Mouse (Mus musculus) hindbrain, embryonic 11.5 days (tissue): ENCODE results near the gene Kat2a. TPM values are rescaled to one million over a fixed set of nuclear protein-coding genes. Genes with fewer than 3 reads are reported as not detected.

ENCODE experiments used
- ATAC-seq: fragments of 200-750 bp; cut with Nextera tagmentation; 2 replicates; pipeline ENCODE4 v1.8.0; 2017; ENCODE audit warnings: mild to moderate bottlenecking, moderate TSS enrichment, moderate library complexity; ENCODE audit not compliant: low FRiP score
- DNase-seq: peaks from one replicate; pipeline ENCODE4 v3.0.0-alpha.2; 2015; ENCODE audit warnings: low spot score
- H3K27ac ChIP-seq: fragments of 300-500 bp; sonication (generic); 2 replicates; pipeline ENCODE4 v1.5.1; 2014; ENCODE audit warnings: mild to moderate bottlenecking, low read depth, low read length
- H3K27me3 ChIP-seq: fragments of 300-500 bp; sonication (generic); 2 replicates; pipeline ENCODE4 v1.6.1; 2014; ENCODE audit warnings: mild to moderate bottlenecking, low read length, moderate library complexity, mixed read lengths; ENCODE audit not compliant: control insufficient read depth, insufficient read depth
- H3K36me3 ChIP-seq: fragments of 300-500 bp; sonication (generic); 2 replicates; pipeline ENCODE4 v1.6.1; 2014; ENCODE audit warnings: mild to moderate bottlenecking, low read length, moderate library complexity, mixed read lengths; ENCODE audit not compliant: control insufficient read depth, insufficient read depth
- H3K4me1 ChIP-seq: fragments of 300-500 bp; sonication (generic); replicated peaks from 2 replicates; pipeline ENCODE4 v1.6.1; 2014; ENCODE audit warnings: low read length, mixed read lengths; ENCODE audit not compliant: control insufficient read depth, insufficient read depth
- H3K4me2 ChIP-seq: fragments of 300-500 bp; sonication (generic); replicated peaks from 2 replicates; pipeline ENCODE4 v1.6.1; 2014; ENCODE audit warnings: mild to moderate bottlenecking, low read depth, low read length
- H3K4me3 ChIP-seq: fragments of 300-500 bp; sonication (generic); 2 replicates; pipeline ENCODE4 v1.5.1; 2014; ENCODE audit warnings: low read depth, low read length
- H3K9ac ChIP-seq: fragments of 300-500 bp; sonication (generic); 2 replicates; pipeline ENCODE4 v1.6.1; 2014; ENCODE audit warnings: low read depth, low read length
- H3K9me3 ChIP-seq: fragments of 300-500 bp; sonication (generic); 2 replicates; pipeline ENCODE4 v1.6.1; 2016; ENCODE audit warnings: low read length; ENCODE audit not compliant: control insufficient read depth
- WGBS: fragments of 180-500 bp; shearing (Covaris S2); extraction: QIAGEN DNeasy Blood & Tissue Kit; methylation state at CpG from one replicate; pipeline ENCODE4 v1.1.7; 2014; 5-methylcytosine and 5-hydroxymethylcytosine counted together
- polyA plus RNA-seq: library from polyadenylated mRNA; unstranded; fragments of >200 nt; fragmentation: Nextera tagmentation; extraction: Ambion mirVana; gene quantifications from 2 replicates; pipeline ENCODE4 v1.2.1, GENCODE M21; 2014

Kat2a gene
- polyA plus RNA-seq, 1 experiment from 2014 or later: 47.2 TPM

DNA sequence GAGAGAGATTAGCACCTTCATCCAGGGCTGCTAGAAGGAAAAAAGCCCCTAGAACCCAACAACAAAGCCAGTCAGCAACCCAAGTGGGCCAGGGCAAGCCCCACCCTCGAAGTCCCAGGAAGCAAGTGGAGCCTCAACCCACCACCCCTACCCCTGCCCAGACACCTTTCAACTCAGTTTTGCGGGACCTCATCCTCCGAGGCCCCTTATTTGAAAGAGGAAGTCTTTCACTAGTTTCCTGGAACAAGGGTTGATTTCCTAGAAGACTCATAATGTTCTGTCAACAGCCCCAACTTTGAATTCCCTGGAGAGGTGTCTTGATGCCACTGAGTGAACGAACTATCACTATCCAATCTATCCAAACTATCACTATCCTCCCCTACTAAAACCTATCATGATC is 17.7 kb upstream of the Kat2a start:
- Histone ChIP-seq H3K36me3 (0 out of 2 replicates have a peak, but pooled peaks cover 2% of the 10 kb centered on the region), H3K9ac (no peak overlapping the region), H3K4me1 (no peaks in the 10 kb centered on the region), H3K4me3 (no peak overlapping the region), H3K27me3 (no peaks in the 10 kb centered on the region), H3K27ac (no peak overlapping the region), H3K4me2 (no peak overlapping the region), H3K9me3 (no peaks in the 10 kb centered on the region)
- DNase-seq (no peak), ATAC-seq (no peak)
- 89% methylated on average over 4 of the region's 4 CpGs for WGBS

GRCm38 (mm10) chr11:100728601-100729000 is 16.3 kb upstream of the Kat2a start:
- Histone ChIP-seq H3K27ac (no peak overlapping the region), H3K9ac (no peak overlapping the region), H3K27me3 (no peaks in the 10 kb centered on the region), H3K9me3 (no peaks in the 10 kb centered on the region), H3K4me3 (no peak overlapping the region), H3K4me2 (no peak overlapping the region), H3K4me1 (no peaks in the 10 kb centered on the region), H3K36me3 (0 out of 2 replicates have a peak, but pooled peaks cover 2% of the 10 kb centered on the region)
- ATAC-seq: no peak
- no peak for DNase-seq
- 86% methylated on average over 6 of the region's 6 CpGs for WGBS

DNA sequence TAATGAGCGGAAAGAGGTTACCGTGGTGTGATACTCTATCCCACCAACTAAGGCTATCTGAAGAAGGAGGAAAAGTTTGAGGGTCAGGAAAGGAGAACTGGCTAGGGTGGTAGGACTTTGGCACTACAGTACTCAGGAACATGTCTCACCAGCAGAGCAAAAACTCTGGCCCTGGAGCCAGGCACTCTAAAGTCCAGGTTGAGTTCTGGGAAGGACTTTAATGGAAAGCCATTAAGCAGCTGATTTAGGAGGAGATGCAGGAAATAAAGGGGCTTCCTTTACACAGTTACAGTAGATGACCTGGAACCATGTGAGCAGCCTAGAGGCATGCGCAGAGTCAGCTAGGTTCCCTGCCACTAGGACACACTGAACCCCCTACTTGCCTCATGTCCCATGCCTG is 14.9 kb upstream of the Kat2a start:
- H3K27ac ChIP-seq: no peak overlapping the region
- WGBS: 94% methylated on average over 3 of the region's 3 CpGs
- ATAC-seq: no peak

DNA sequence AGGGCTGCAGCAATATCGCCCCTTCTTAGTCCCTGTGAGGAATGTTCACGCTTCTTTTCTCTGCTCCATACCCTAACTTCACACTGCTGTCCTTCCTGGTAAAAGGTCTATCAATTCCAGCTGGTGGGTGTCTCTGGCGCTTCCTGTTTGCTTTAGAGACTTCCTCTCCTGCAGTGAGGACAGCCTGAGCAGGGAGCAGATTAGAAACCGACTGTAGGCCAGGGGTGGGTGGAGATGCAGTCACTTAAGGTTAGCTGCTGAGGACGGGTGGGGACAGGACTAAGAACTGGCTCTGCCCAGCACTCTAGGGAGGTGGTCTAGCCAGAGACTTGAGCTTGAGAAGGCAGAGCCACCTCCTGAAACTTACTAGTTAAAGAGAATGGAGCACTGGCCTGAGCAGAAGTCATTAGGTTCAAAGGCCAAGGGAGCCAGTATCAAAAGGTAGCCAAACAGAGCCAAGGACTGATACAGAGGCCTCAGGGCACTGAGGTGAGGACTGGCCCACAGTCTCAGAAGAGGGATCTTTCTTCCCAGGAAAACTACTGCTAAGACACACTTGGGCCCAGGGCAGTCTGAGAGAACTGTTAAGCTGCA is 12.8 kb upstream of the Kat2a start:
- Histone ChIP-seq H3K4me1 (no peaks in the 10 kb centered on the region), H3K9ac (no peak overlapping the region), H3K27me3 (no peaks in the 10 kb centered on the region), H3K4me2 (no peak overlapping the region), H3K27ac (no peak overlapping the region), H3K4me3 (no peak overlapping the region), H3K36me3 (no peaks in the 10 kb centered on the region), H3K9me3 (no peaks in the 10 kb centered on the region)
- DNase-seq: no peak
- no peak for ATAC-seq
- 51% methylated on average over 5 of the region's 5 CpGs for WGBS

More for the DNA sequence above, 14.9 kb upstream of the Kat2a start:
- H3K4me3 ChIP-seq: no peak overlapping the region
- H3K27me3 ChIP-seq: no peaks in the 10 kb centered on the region
- no peaks in the 10 kb centered on the region for H3K36me3 ChIP-seq
- H3K9me3 ChIP-seq: no peaks in the 10 kb centered on the region
- no peak overlapping the region for H3K9ac ChIP-seq
- no peaks in the 10 kb centered on the region for H3K4me1 ChIP-seq
- no peak overlapping the region for H3K4me2 ChIP-seq
- DNase-seq: no peak

GRCm38 (mm10) chr11:100722493-100723028 is 10.3 kb upstream of the Kat2a start:
- no peaks in the 10 kb centered on the region for H3K27me3 ChIP-seq
- 56% methylated on average over 2 of the region's 2 CpGs for WGBS
- H3K9me3 ChIP-seq: no peaks in the 10 kb centered on the region
- ATAC-seq (no peak), DNase-seq (no peak)
- no peaks in the 10 kb centered on the region for H3K36me3 ChIP-seq
- H3K4me3 ChIP-seq: no peak overlapping the region
- no peak overlapping the region for H3K9ac ChIP-seq
- H3K27ac ChIP-seq: no peak overlapping the region
- no peaks in the 10 kb centered on the region for H3K4me1 ChIP-seq
- H3K4me2 ChIP-seq: no peak overlapping the region

DNA sequence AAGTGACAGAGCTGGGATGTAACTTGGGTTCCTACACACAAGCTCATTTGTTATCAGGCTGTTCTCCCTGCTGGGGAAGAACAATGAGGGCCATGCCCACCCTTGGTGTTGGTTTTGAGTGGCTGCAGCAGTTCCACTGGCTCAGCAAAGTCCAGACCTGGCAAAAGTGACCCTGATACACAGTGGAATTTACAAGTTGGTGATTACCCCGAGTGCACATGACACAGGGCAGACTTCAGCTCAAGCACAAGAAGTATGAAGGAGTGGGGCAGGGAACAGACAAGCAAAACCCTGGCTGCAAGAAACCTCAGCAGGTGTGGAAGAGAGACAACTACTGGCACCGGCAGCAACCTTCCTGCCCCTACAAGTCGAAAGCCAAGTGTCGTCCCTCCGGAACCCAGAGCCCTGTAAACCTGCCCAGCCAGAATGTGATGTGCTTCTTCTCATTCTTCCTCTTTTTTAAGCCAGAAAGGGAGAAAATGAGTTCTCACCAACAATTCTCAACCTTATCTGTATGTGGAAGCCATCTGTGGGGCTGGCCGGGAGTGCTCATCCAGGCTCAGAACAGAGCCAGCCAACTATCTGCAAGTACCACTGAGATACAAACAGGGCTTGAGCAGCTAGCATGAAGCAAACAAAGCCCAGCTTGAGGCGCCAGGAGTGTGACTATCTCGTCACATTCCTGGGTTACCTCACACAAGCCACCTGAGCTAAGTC is 9.7 kb upstream of the Kat2a start:
- Histone ChIP-seq H3K27me3 (no peaks in the 10 kb centered on the region), H3K4me3 (no peak overlapping the region), H3K36me3 (no peaks in the 10 kb centered on the region), H3K27ac (no peak overlapping the region), H3K4me1 (no peaks in the 10 kb centered on the region), H3K4me2 (no peak overlapping the region), H3K9me3 (no peaks in the 10 kb centered on the region), H3K9ac (no peak overlapping the region)
- DNase-seq (no peak), ATAC-seq (no peak)
- 75% methylated on average over 8 of the region's 8 CpGs for WGBS

DNA sequence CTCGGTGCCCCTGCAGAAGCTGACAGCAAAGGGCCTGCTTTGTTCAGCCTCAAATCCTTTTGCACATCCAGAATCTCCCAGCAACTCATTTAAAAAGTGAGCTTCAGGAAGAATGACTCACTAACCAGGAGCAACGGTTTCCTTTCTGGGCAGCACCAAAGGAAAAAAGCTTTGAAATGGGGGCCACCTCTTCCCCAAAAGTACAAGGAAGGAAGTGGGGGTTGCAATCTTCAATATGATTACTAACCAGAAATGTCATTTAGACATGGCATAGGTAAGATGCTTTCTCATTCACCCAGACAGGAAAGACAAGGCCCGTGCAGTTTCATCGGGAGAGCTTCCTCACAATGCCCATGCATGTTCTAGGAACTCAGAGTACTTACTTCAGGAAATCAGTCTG is 9.0 kb upstream of the Kat2a start:
- Histone ChIP-seq H3K9ac (no peak overlapping the region), H3K4me2 (no peak overlapping the region), H3K9me3 (no peaks in the 10 kb centered on the region), H3K27me3 (no peaks in the 10 kb centered on the region), H3K36me3 (no peaks in the 10 kb centered on the region), H3K4me1 (no peaks in the 10 kb centered on the region), H3K4me3 (no peak overlapping the region), H3K27ac (no peak overlapping the region)
- 79% methylated on average over 4 of the region's 4 CpGs for WGBS
- no peak for DNase-seq
- ATAC-seq: no peak

DNA sequence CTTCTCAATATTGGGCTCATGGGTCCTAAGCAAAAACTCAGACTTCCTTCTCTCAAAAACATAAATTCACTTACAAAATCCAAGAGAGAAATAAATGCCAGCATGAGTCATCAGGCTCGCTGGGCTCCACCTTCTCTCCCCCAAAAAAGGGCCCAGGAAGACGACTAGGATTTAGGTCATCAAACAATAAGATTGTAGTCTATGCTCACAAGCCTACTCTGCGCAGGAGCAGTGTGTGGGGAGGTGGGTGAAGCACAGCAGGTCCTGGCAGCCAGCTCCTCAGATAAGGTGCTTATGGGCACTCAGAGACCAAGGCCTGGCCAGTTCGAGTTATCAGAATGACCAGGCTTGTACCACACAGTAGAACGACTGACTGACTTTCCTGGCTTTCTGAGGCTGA is 8.1 kb upstream of the Kat2a start:
- no peak overlapping the region for H3K9ac ChIP-seq
- H3K27ac ChIP-seq: no peak overlapping the region
- H3K4me1 ChIP-seq: no peaks in the 10 kb centered on the region
- H3K4me3 ChIP-seq: no peak overlapping the region
- H3K36me3 ChIP-seq: no peaks in the 10 kb centered on the region
- no peak overlapping the region for H3K4me2 ChIP-seq
- WGBS: 87% methylated on average over 5 of the region's 5 CpGs
- H3K9me3 ChIP-seq: no peaks in the 10 kb centered on the region
- DNase-seq (no peak), ATAC-seq (no peak)
- H3K27me3 ChIP-seq: no peaks in the 10 kb centered on the region

DNA sequence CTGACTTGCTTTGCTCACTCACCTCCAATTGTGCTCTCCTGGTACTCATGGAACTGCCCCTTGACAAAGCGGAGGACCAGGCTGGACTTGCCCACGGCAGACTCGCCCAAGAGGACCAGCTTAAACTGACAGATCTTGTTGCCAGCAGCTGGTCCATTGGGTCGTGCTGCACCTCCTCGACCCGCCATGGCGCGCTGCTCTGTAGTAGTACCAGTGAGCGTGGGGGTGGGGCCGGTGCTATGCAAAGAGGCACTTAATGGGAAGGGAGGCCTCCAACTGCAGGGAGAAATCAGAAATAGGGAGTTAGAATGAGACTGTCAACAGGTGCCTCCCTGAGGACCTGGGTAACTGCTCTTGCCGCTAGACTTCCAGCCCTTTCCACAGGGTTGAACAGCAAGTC is 7.6 kb upstream of the Kat2a start:
- DNase-seq (no peak), ATAC-seq (no peak)
- no peak overlapping the region for H3K4me2 ChIP-seq
- H3K27me3 ChIP-seq: no peaks in the 10 kb centered on the region
- H3K9ac ChIP-seq: no peak overlapping the region
- no peak overlapping the region for H3K27ac ChIP-seq
- H3K4me3 ChIP-seq: no peak overlapping the region
- WGBS: 84% methylated on average over 11 of the region's 11 CpGs
- no peaks in the 10 kb centered on the region for H3K4me1 ChIP-seq
- no peaks in the 10 kb centered on the region for H3K36me3 ChIP-seq
- no peaks in the 10 kb centered on the region for H3K9me3 ChIP-seq
